Mouse (Mus musculus): Measurements from ENCODE around the gene Pgam5. TPM values are rescaled to one million over a fixed set of nuclear protein-coding genes. Genes with fewer than 3 reads are reported as not detected.

Gene Pgam5
- polyA plus RNA-seq, 1 experiment from 2014 or later = 57.5 TPM

- no peak overlapping the region for H3K27ac ChIP-seq (replicated peaks; ENCODE audit: low read depth, low read length)
- H3K4me3 ChIP-seq (ENCODE audit: low read depth, low read length) = no peak overlapping the region
- H3K27me3 ChIP-seq (replicated peaks; ENCODE audit: control insufficient read depth, insufficient read depth, low read length) = no peaks in the 10 kb centered on the region
- ATAC-seq (ENCODE audit: low read depth) = no peak
- 81% methylated on average over 6 of the region's 6 CpGs for WGBS
- H3K4me1 ChIP-seq (ENCODE audit: control insufficient read depth, insufficient read depth, low read length) = no peaks in the 10 kb centered on the region
- peaks cover 80% of the 10 kb centered on the region for H3K36me3 ChIP-seq (ENCODE audit: control insufficient read depth, insufficient read depth, low read length)
- no peaks in the 10 kb centered on the region for H3K9me3 ChIP-seq (ENCODE audit: control insufficient read depth, low read length)
- no peak overlapping the region for H3K9ac ChIP-seq (ENCODE audit: low read depth, low read length)
- no peak overlapping the region for H3K4me2 ChIP-seq (ENCODE audit: low read depth, low read length)
- no peak for DNase-seq (ENCODE audit: low spot score)
These were observed 47.0 kb downstream of the Pgam5 start for GRCm38 (mm10) chr5:110222757-110223156.

GRCm38 (mm10) chr5:110220331-110220730 is 49.4 kb downstream of the Pgam5 start:
- Histone ChIP-seq H3K27me3 (replicated peaks; ENCODE audit: control insufficient read depth, insufficient read depth, low read length) (no peaks in the 10 kb centered on the region), H3K4me3 (ENCODE audit: low read depth, low read length) (no peak overlapping the region), H3K9ac (ENCODE audit: low read depth, low read length) (no peak overlapping the region), H3K4me2 (ENCODE audit: low read depth, low read length) (no peak overlapping the region), H3K9me3 (ENCODE audit: control insufficient read depth, low read length) (no peaks in the 10 kb centered on the region), H3K36me3 (ENCODE audit: control insufficient read depth, insufficient read depth, low read length) (peaks cover 87% of the 10 kb centered on the region), H3K27ac (replicated peaks; ENCODE audit: low read depth, low read length) (no peak overlapping the region), H3K4me1 (ENCODE audit: control insufficient read depth, insufficient read depth, low read length) (no peaks in the 10 kb centered on the region)
- ATAC-seq (ENCODE audit: low read depth) (no peak), DNase-seq (ENCODE audit: low spot score) (no peak)
- WGBS = 94% methylated on average over 4 of the region's 4 CpGs

GRCm38 (mm10) chr5:110216780-110217179 is 52.9 kb downstream of the Pgam5 start:
- 96% methylated on average over 3 of the region's 3 CpGs for WGBS
- H3K4me2 ChIP-seq (ENCODE audit: low read depth, low read length) = no peak overlapping the region
- no peak overlapping the region for H3K4me3 ChIP-seq (ENCODE audit: low read depth, low read length)
- ATAC-seq (ENCODE audit: low read depth) (no peak), DNase-seq (ENCODE audit: low spot score) (no peak)
- H3K4me1 ChIP-seq (ENCODE audit: control insufficient read depth, insufficient read depth, low read length) = no peaks in the 10 kb centered on the region
- H3K36me3 ChIP-seq (ENCODE audit: control insufficient read depth, insufficient read depth, low read length) = peaks cover 97% of the 10 kb centered on the region
- no peak overlapping the region for H3K27ac ChIP-seq (replicated peaks; ENCODE audit: low read depth, low read length)
- H3K9ac ChIP-seq (ENCODE audit: low read depth, low read length) = no peak overlapping the region
- no peaks in the 10 kb centered on the region for H3K27me3 ChIP-seq (replicated peaks; ENCODE audit: control insufficient read depth, insufficient read depth, low read length)
- no peaks in the 10 kb centered on the region for H3K9me3 ChIP-seq (ENCODE audit: control insufficient read depth, low read length)

GRCm38 (mm10) chr5:110211312-110211711 is 58.4 kb downstream of the Pgam5 start:
- no peak overlapping the region for H3K9ac ChIP-seq (ENCODE audit: low read depth, low read length)
- H3K4me1 ChIP-seq (ENCODE audit: control insufficient read depth, insufficient read depth, low read length) = no peaks in the 10 kb centered on the region
- ATAC-seq (ENCODE audit: low read depth) = no peak
- no peaks in the 10 kb centered on the region for H3K27me3 ChIP-seq (replicated peaks; ENCODE audit: control insufficient read depth, insufficient read depth, low read length)
- H3K9me3 ChIP-seq (ENCODE audit: control insufficient read depth, low read length) = no peaks in the 10 kb centered on the region
- no peak for DNase-seq (ENCODE audit: low spot score)
- no peak overlapping the region for H3K4me3 ChIP-seq (ENCODE audit: low read depth, low read length)
- no peak overlapping the region for H3K4me2 ChIP-seq (ENCODE audit: low read depth, low read length)
- 75% methylated on average over 2 of the region's 2 CpGs for WGBS
- H3K36me3 ChIP-seq (ENCODE audit: control insufficient read depth, insufficient read depth, low read length) = peaks cover 96% of the 10 kb centered on the region
- H3K27ac ChIP-seq (replicated peaks; ENCODE audit: low read depth, low read length) = no peak overlapping the region

Other genes with a start within 250 kb of the Pgam5 start
- 2.1 and 3.6 TPM in 2 replicates for gene Gm17655, start 197.4 kb downstream of the Pgam5 start, polyA plus RNA-seq (2014; fragmentation: Nextera tagmentation; extraction: Ambion mirVana)
- gene Gm35315, start 175.5 kb downstream of the Pgam5 start, polyA plus RNA-seq (2014; fragmentation: Nextera tagmentation; extraction: Ambion mirVana) = 0.71 and 1.0 TPM in 2 replicates
- 1.7 and 1.8 TPM in 2 replicates for gene Plcxd1, start 169.9 kb downstream of the Pgam5 start, polyA plus RNA-seq (2014; fragmentation: Nextera tagmentation; extraction: Ambion mirVana)
- gene Gtpbp6, start 161.7 kb downstream of the Pgam5 start, polyA plus RNA-seq (2014; fragmentation: Nextera tagmentation; extraction: Ambion mirVana) = 25.8 and 28.2 TPM in 2 replicates
- 4.0 and 4.8 TPM in 2 replicates for gene Zfp605, start 159.8 kb downstream of the Pgam5 start, polyA plus RNA-seq (2014; fragmentation: Nextera tagmentation; extraction: Ambion mirVana)
- gene Chfr, start 134.1 kb downstream of the Pgam5 start, polyA plus RNA-seq (2014; fragmentation: Nextera tagmentation; extraction: Ambion mirVana) = 35.6 and 38.7 TPM in 2 replicates
- 30.1 and 31.5 TPM in 2 replicates for gene Golga3, start 93.2 kb downstream of the Pgam5 start, polyA plus RNA-seq (2014; fragmentation: Nextera tagmentation; extraction: Ambion mirVana)
- gene Ankle2, start 38.9 kb downstream of the Pgam5 start, polyA plus RNA-seq (2014; fragmentation: Nextera tagmentation; extraction: Ambion mirVana) = 26.5 and 29.1 TPM in 2 replicates
- gene Pxmp2, start 16.3 kb upstream of the Pgam5 start, polyA plus RNA-seq (2014; fragmentation: Nextera tagmentation; extraction: Ambion mirVana) = 5.2 and 6.7 TPM in 2 replicates
- 20.5 and 24.5 TPM in 2 replicates for gene Pole, start 16.4 kb upstream of the Pgam5 start, polyA plus RNA-seq (2014; fragmentation: Nextera tagmentation; extraction: Ambion mirVana)
- 2.3 and 2.4 TPM in 2 replicates for gene P2rx2, start 73.3 kb upstream of the Pgam5 start, polyA plus RNA-seq (2014; fragmentation: Nextera tagmentation; extraction: Ambion mirVana)
- gene Lrcol1, start 74.8 kb upstream of the Pgam5 start, polyA plus RNA-seq (2014; fragmentation: Nextera tagmentation; extraction: Ambion mirVana) = not detected in 2 replicates
- 14.6 and 14.7 TPM in 2 replicates for gene Fbrsl1, start 178.6 kb upstream of the Pgam5 start, polyA plus RNA-seq (2014; fragmentation: Nextera tagmentation; extraction: Ambion mirVana)